Mouse (Mus musculus) neutrophil, adult 83 days (primary cell): ENCODE results near the gene Bglap2. TPM values are rescaled to one million over a fixed set of nuclear protein-coding genes. Genes with fewer than 3 reads are reported as not detected.

ENCODE experiments used
- total RNA-seq, 2 experiments: library from RNA; stranded (reverse); gene quantifications; one replicate each; pipeline ENCODE4 v1.2.4; 2023

Bglap2 gene
- 10 to 100 TPM; 26.3 to 43.3 TPM for total RNA-seq

GRCm38 (mm10) chr3:88378599-88378998, at the start of gene Bglap2:
Bglap2 (minus strand) TSS chr3:88378699.

GRCm38 (mm10) chr3:88424605-88425329, 46.3 kb upstream of the Bglap2 start, which contains the start of gene Slc25a44:
Slc25a44 (minus strand) TSS chr3:88425139.

GRCm38 (mm10) chr3:88409741-88410644, 31.5 kb upstream of the Bglap2 start, which contains the start of gene Pmf1:
Pmf1 (minus strand) TSS chr3:88410331.

GRCm38 (mm10) chr3:88384364-88384763, 5.9 kb upstream of the Bglap2 start, which contains the start of gene Bglap:
Bglap (minus strand) TSS chr3:88384464.

GRCm38 (mm10) chr3:88372643-88373042, 5.9 kb downstream of the Bglap2 start, which contains the start of gene Bglap3:
Bglap3 (minus strand) TSS chr3:88372743.

GRCm38 (mm10) chr3:88364337-88364736, 14.2 kb downstream of the Bglap2 start, which contains the start of gene Paqr6:
Paqr6 (plus strand) TSS chr3:88364584.

GRCm38 (mm10) chr3:88336058-88337013, 42.2 kb downstream of the Bglap2 start, which contains the start of the genes Tmem79 and Smg5:
Tmem79 (minus strand) TSS chr3:88336148.
Smg5 (plus strand) TSS chr3:88336260.

Other genes with a start within 250 kb of the Bglap2 start
- gene Mef2d, start 236.3 kb downstream of the Bglap2 start, total RNA-seq: 10 to 100 TPM; 55.4 to 69.5 TPM
- gene Rhbg, start 124.0 kb downstream of the Bglap2 start, total RNA-seq: not detected
- not detected for gene Gm38392, start 91.5 kb downstream of the Bglap2 start, total RNA-seq
- gene Tsacc, start 81.7 kb downstream of the Bglap2 start, total RNA-seq: 1 to 10 TPM in 1 of 2 experiments, not detected in 1; 1.3 TPM
- 10 to 100 TPM; 66.6 to 69.9 TPM for gene Cct3, start 81.6 kb downstream of the Bglap2 start, total RNA-seq
- gene Glmp, start 53.7 kb downstream of the Bglap2 start, total RNA-seq: 100 to 1,000 TPM; 114 to 115 TPM
- gene Tmem79, start 42.6 kb downstream of the Bglap2 start, total RNA-seq: 1 to 10 TPM; 1.2 to 1.3 TPM
- gene Smg5, start 42.4 kb downstream of the Bglap2 start, total RNA-seq: 10 to 100 TPM; 48.0 to 51.9 TPM
- 1 to 10 TPM in 1 of 2 experiments, under 1 TPM in 1; 0.46 to 1.1 TPM for gene Paqr6, start 14.1 kb downstream of the Bglap2 start, total RNA-seq
- 10 to 100 TPM; 15.2 to 25.3 TPM for gene Bglap3, start 6.0 kb downstream of the Bglap2 start, total RNA-seq
- gene Bglap, start 5.8 kb upstream of the Bglap2 start, total RNA-seq: 100 to 1,000 TPM; 105 to 139 TPM
- gene Pmf1, start 31.6 kb upstream of the Bglap2 start, total RNA-seq: 10 to 100 TPM; 59.0 to 65.4 TPM
- gene Slc25a44, start 46.4 kb upstream of the Bglap2 start, total RNA-seq: 10 to 100 TPM; 16.1 to 16.3 TPM
- gene Sema4a, start 82.5 kb upstream of the Bglap2 start, total RNA-seq: 100 to 1,000 TPM; 296 to 331 TPM
- 10 to 100 TPM; 17.1 to 26.2 TPM for gene Lmna, start 131.3 kb upstream of the Bglap2 start, total RNA-seq
- gene Mex3a, start 153.7 kb upstream of the Bglap2 start, total RNA-seq: under 1 TPM; 0.20 to 0.33 TPM
- gene Rab25, start 169.6 kb upstream of the Bglap2 start, total RNA-seq: not detected
- 10 to 100 TPM; 74.0 to 89.2 TPM for gene Lamtor2, start 174.4 kb upstream of the Bglap2 start, total RNA-seq
- 10 to 100 TPM; 20.0 to 20.2 TPM for gene Ubqln4, start 175.1 kb upstream of the Bglap2 start, total RNA-seq
- gene Ssr2, start 197.2 kb upstream of the Bglap2 start, total RNA-seq: 10 to 100 TPM; 77.9 to 78.3 TPM
- gene Arhgef2, start 227.3 kb upstream of the Bglap2 start, total RNA-seq: 100 to 1,000 TPM; 201 to 231 TPM